Mouse (Mus musculus) erythroblast, embryonic 14.5 days (primary cell): Measurements from ENCODE around the gene Polk.

ENCODE experiments used
- GATA1 ChIP-seq: IDR thresholded peaks from 2 replicates; pipeline ENCODE4 v1.6.1; 2012; ENCODE audit warnings: low read length, inconsistent platforms, mixed read lengths
- TAL1 ChIP-seq: IDR thresholded peaks from 3 replicates; pipeline ENCODE4 v1.6.1; 2012; ENCODE audit warnings: low read length, inconsistent platforms, mixed read lengths

- TF ChIP-seq GATA1 (no peak), TAL1 (no peak)
These were observed 31.7 kb downstream of the Polk start for GRCm38 (mm10) chr13:96510635-96511034.
